Mouse (Mus musculus): ENCODE data around the gene Snx11.

- TF ChIP-seq GATA1 (IDR thresholded peaks at IDR 0.05; ENCODE audit: borderline replicate concordance, low read length) (no peak), CTCF (IDR thresholded peaks at IDR 0.05; ENCODE audit: low read depth, low read length) (no peak), TAL1 (conservative IDR thresholded peaks at IDR 0.05; ENCODE audit: low read depth, low read length) (no peak)
These were observed 40.9 kb upstream of the Snx11 start for GRCm38 (mm10) chr11:96818128-96818710.

Data from G1E (cell line).